Mouse (Mus musculus) hindbrain, embryonic 10.5 days (tissue): ENCODE measurements at regions not wholly inside any gene's neighbourhood (a gene's known extent, or its start where the extent isn't known, plus 50 kb on each side); places are given as distances from the start of the nearest gene placed in this dataset.
A peak's percentile ranks its signal among the peaks of the same experiment; 100 is the strongest.
"Not testable (repeated sequence)": the region's sequence is repeated elsewhere in the genome, so short reads cannot be mapped to it uniquely, and the experiment has no call there.

Experiments used
- DNase-seq: peaks from one replicate; pipeline ENCODE4 v3.0.0-alpha.2; 2017; ENCODE audit warnings: low spot score
- H3K27ac ChIP-seq: fragments of 300-500 bp; sonication (generic); 2 replicates; pipeline ENCODE4 v1.5.1; 2016; ENCODE audit warnings: mild to moderate bottlenecking, moderate library complexity
- H3K27me3 ChIP-seq: fragments of 300-500 bp; sonication (generic); 2 replicates; pipeline ENCODE4 v1.6.1; 2016; ENCODE audit warnings: mild to moderate bottlenecking; ENCODE audit not compliant: poor library complexity, insufficient read depth, severe bottlenecking
- H3K36me3 ChIP-seq: fragments of 300-500 bp; sonication (generic); 2 replicates; pipeline ENCODE4 v1.6.1; 2016; ENCODE audit warnings: mild to moderate bottlenecking, moderate library complexity
- H3K4me1 ChIP-seq: fragments of 300-500 bp; sonication (generic); replicated peaks from 2 replicates; pipeline ENCODE4 v1.6.1; 2016; ENCODE audit warnings: mild to moderate bottlenecking
- H3K4me3 ChIP-seq: fragments of 300-500 bp; sonication (generic); 2 replicates; pipeline ENCODE4 v1.5.1; 2016; ENCODE audit warnings: mild to moderate bottlenecking, moderate library complexity
- H3K9me3 ChIP-seq: fragments of 300-500 bp; sonication (generic); 2 replicates; pipeline ENCODE4 v1.6.1; 2016; ENCODE audit warnings: mild to moderate bottlenecking, moderate library complexity
- WGBS: fragments of 180-500 bp; shearing (Covaris S2); methylation state at CpG from one replicate; pipeline ENCODE4 v1.1.7; 2016; 5-methylcytosine and 5-hydroxymethylcytosine counted together

DNA sequence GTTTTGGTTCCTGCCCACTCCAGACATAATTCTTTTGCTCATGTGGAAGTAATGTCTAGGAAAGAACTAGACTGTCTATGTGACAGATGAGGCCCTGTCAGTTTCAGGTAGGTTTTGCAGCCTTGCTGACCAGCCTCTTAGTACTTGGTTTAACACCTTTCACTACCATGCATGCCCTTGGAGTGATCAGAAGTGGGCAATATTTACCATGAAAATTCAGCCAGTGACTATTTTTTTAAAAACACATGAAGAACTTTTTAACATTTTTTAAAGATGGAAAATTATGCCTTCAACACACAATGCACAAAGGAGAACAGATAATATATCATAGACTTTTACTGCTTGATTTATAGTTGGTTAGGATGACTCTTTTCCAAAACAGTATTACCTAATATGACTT lies 58.1 kb downstream of the Cox7c start:
- Histone ChIP-seq H3K4me3 (no peak overlapping the region), H3K36me3 (no peaks in the 10 kb centered on the region), H3K27ac (no peak overlapping the region), H3K9me3 (no peaks in the 10 kb centered on the region), H3K4me1 (no peaks in the 10 kb centered on the region), H3K27me3 (no peaks in the 10 kb centered on the region)
- DNase-seq: no peak

DNA sequence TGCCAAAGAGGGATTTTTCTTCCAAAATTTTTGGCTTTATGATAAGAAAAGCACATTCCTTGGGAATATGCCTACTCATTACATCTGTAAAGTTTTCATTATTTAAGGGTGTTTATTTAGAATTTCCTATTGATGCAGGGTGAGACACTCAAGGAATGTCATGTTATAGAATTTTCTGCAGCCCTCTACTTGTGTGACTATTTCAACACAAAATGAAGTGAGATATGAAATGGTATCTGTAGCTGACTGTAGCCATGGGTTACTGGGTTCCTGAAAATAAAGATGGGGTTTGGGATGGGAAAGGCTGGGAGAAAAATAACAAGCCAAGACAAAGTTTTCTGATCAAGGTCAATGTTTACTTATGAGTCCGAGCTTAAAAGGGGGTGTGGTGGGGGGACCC lies 64.6 kb downstream of the Cox7c start:
- Histone ChIP-seq H3K27me3 (no peaks in the 10 kb centered on the region), H3K4me3 (no peak overlapping the region), H3K36me3 (no peaks in the 10 kb centered on the region), H3K9me3 (no peaks in the 10 kb centered on the region), H3K4me1 (no peaks in the 10 kb centered on the region), H3K27ac (no peak overlapping the region)
- DNase-seq: no peak
- 78% methylated on average over 1 of the region's 1 CpGs for WGBS

- not testable (repeated sequence) for H3K4me1 ChIP-seq, H3K27me3 ChIP-seq, H3K4me3 ChIP-seq, H3K36me3 ChIP-seq, DNase-seq, H3K9me3 ChIP-seq, H3K27ac ChIP-seq
- WGBS: 83% methylated on average over 2 of the region's 2 CpGs
Observed at GRCm38 (mm10) chr13:85964005-85964404, 82.7 kb downstream of the Cox7c start.

GRCm38 (mm10) chr13:85955284-85955683 lies 91.4 kb downstream of the Cox7c start:
- Histone ChIP-seq H3K27ac (no peak overlapping the region), H3K9me3 (no peaks in the 10 kb centered on the region), H3K27me3 (no peaks in the 10 kb centered on the region), H3K4me3 (no peak overlapping the region), H3K4me1 (no peaks in the 10 kb centered on the region), H3K36me3 (no peaks in the 10 kb centered on the region)
- DNase-seq: no peak

GRCm38 (mm10) chr13:85952896-85953295 lies 93.8 kb downstream of the Cox7c start:
- WGBS: 87% methylated on average over 6 of the region's 6 CpGs
- Histone ChIP-seq H3K9me3 (no peaks in the 10 kb centered on the region), H3K4me1 (no peaks in the 10 kb centered on the region), H3K4me3 (no peak overlapping the region), H3K27ac (no peak overlapping the region), H3K27me3 (no peaks in the 10 kb centered on the region), H3K36me3 (no peaks in the 10 kb centered on the region)
- DNase-seq: no peak

DNA sequence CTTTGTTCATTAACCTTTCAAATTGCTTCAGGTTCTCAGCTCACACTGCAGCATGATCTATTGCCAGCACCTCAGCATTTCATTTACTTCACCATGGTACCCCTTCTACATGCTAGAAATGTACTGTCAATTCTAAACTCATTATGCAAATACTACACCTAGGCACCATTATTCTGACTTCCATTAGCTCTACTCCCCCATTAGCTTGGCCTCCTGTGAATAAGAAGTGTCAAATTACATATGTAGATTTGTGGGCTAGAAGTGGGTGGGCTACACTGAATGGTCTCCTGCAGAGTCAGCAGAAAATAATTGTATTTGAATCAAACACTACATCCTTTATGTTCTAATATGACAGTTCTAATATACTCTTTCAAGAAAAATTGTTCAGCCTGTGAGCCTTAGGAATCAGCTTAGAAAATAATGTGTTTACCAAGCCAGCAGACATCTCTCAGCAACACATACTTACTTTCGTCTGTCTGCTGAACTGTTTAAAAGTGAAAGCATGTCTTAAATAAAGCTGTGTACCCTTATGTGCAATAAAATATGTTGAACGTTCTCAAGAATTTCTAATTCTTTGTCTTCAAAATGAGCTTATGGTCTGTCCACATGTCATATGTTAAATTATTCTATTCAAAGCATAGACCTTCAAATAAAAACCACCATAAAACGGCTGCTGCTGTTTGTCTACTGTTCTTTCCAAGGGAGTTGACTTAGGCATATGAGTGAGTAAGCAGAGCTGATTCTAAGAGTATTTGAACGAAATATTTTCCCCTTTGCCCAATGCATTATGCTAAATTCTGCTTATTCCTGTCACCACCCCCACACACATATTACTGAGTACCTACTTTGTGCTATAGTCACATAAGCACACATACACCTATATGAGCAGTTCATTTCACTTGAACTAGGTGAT lies 119.6 kb downstream of the Cox7c start:
- Histone ChIP-seq H3K36me3 (no peaks in the 10 kb centered on the region), H3K4me3 (no peak overlapping the region), H3K4me1 (peaks cover 10% of the 10 kb centered on the region; the same call in 1 of the 2 replicates), H3K27me3 (no peaks in the 10 kb centered on the region), H3K27ac (no peak overlapping the region), H3K9me3 (no peaks in the 10 kb centered on the region)
- no peak for DNase-seq
- 68% methylated on average over 4 of the region's 4 CpGs for WGBS

- Histone ChIP-seq H3K4me1 (peaks cover 10% of the 10 kb centered on the region; the same call in 1 of the 2 replicates), H3K9me3 (no peaks in the 10 kb centered on the region), H3K27me3 (no peaks in the 10 kb centered on the region), H3K27ac (no peak overlapping the region), H3K36me3 (no peaks in the 10 kb centered on the region), H3K4me3 (no peak overlapping the region)
- no peak for DNase-seq
- WGBS: 80% methylated on average over 2 of the region's 2 CpGs
Observed at GRCm38 (mm10) chr13:85926323-85926722, 120.4 kb downstream of the Cox7c start.

GRCm38 (mm10) chr13:85922696-85923095 lies 124.0 kb downstream of the Cox7c start:
- Histone ChIP-seq H3K27me3 (no peaks in the 10 kb centered on the region), H3K4me1 (peaks cover 10% of the 10 kb centered on the region; the same call in 1 of the 2 replicates), H3K27ac (no peak overlapping the region), H3K36me3 (no peaks in the 10 kb centered on the region), H3K4me3 (no peak overlapping the region), H3K9me3 (peaks cover 4% of the 10 kb centered on the region; the same call in 1 of the 2 replicates)
- 86% methylated on average over 2 of the region's 2 CpGs for whole genome bisulfite sequencing
- no peak for DNase-seq

- no peak for DNase-seq
- H3K4me1 ChIP-seq: no peaks in the 10 kb centered on the region
- H3K36me3 ChIP-seq: no peaks in the 10 kb centered on the region
- no peak overlapping the region for H3K27ac ChIP-seq
- no peaks in the 10 kb centered on the region for H3K27me3 ChIP-seq
- no peak overlapping the region for H3K4me3 ChIP-seq
- no peaks in the 10 kb centered on the region for H3K9me3 ChIP-seq
Observed at GRCm38 (mm10) chr13:85901796-85902195, 144.9 kb downstream of the Cox7c start.

DNA sequence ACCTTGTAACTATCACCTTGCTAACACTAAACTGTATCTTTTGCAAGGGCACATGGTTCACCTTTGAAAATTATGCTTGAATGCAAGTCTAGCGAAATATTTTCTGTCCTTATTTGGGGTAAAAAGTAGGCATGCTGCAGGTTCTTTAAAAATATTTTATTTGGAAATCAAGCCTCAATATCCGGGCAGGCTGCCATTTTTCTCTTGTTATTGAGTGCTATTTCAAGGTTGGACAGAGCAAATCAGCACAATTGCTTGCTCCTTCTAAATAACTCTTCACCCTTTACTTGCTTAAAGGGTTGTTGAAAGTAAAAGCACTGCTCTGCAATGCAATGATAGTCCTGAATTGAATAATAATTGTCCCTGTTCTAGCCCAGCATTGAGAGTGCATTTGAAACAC lies 149.0 kb downstream of the Cox7c start:
- DNase-seq: no peak
- no peak overlapping the region for H3K4me3 ChIP-seq
- no peaks in the 10 kb centered on the region for H3K9me3 ChIP-seq
- H3K36me3 ChIP-seq: no peaks in the 10 kb centered on the region
- H3K4me1 ChIP-seq: peaks cover 4% of the 10 kb centered on the region
- no peak overlapping the region for H3K27ac ChIP-seq
- no peaks in the 10 kb centered on the region for H3K27me3 ChIP-seq
- 80% methylated on average over 2 of the region's 2 CpGs for WGBS

GRCm38 (mm10) chr13:85895141-85895540 lies 151.6 kb downstream of the Cox7c start:
- Histone ChIP-seq H3K27ac (0 out of 2 replicates have a peak overlapping the region, but pooled peaks have one; percentile 23), H3K27me3 (no peaks in the 10 kb centered on the region), H3K9me3 (no peaks in the 10 kb centered on the region), H3K4me1 (peaks cover 4% of the 10 kb centered on the region), H3K4me3 (no peak overlapping the region), H3K36me3 (no peaks in the 10 kb centered on the region)
- 29% methylated on average over 8 of the region's 8 CpGs for WGBS
- DNase-seq: peak; percentile 31

DNA sequence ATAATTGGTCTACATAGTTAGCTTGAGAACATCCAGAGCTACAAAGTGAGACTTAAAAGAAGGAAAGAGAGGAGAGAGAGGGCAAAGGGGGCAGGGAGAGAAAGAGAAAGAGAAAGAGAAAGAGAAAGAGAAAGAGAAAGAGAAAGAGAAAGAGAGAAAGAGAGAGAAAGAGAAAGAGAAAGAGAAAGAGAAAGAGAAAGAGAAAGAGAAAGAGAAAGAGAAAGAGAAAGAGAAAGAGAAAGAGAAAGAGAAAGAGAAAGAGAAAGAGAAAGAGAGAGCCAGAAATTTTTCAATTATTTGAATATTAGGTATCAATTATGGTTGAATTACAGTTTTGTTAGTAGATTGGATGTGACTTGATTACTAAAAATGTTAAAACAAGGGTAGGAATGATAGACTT lies 156.9 kb downstream of the Cox7c start:
- DNase-seq, H3K36me3 ChIP-seq: not testable (repeated sequence)

DNA sequence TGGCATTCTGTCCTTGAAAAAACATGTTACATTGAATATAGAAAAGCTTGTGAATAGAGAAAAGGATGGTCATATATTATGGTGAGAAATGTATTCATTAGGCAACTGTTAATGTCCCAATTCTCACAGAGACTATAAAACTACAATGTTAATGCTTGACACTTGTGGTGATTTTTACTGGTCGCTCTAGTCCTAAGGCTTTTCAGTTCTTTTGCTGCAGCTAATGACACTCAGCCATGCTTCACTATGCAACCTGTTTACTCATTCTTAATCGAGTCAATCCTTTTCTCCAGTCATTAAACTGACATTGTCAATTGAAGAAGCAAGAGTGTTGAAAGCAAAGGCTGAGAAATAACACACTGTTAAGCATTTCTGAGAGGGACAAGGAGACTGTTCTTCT lies 163.9 kb downstream of the Cox7c start:
- no peak for DNase-seq
- 84% methylated on average over 2 of the region's 2 CpGs for WGBS
- Histone ChIP-seq H3K9me3 (no peaks in the 10 kb centered on the region), H3K27ac (no peak overlapping the region), H3K4me3 (no peak overlapping the region), H3K27me3 (no peaks in the 10 kb centered on the region), H3K4me1 (no peaks in the 10 kb centered on the region), H3K36me3 (no peaks in the 10 kb centered on the region)

More for the DNA sequence above, 156.9 kb downstream of the Cox7c start:
- H3K27me3 ChIP-seq, H3K4me3 ChIP-seq, H3K9me3 ChIP-seq, H3K27ac ChIP-seq, H3K4me1 ChIP-seq: not testable (repeated sequence)

GRCm38 (mm10) chr13:85863745-85864144 lies 183.0 kb downstream of the Cox7c start:
- WGBS: 93% methylated on average over 2 of the region's 2 CpGs

More at GRCm38 (mm10) chr13:85863745-85864144, 183.0 kb downstream of the Cox7c start:
- H3K9me3 ChIP-seq: no peaks in the 10 kb centered on the region
- no peaks in the 10 kb centered on the region for H3K4me1 ChIP-seq
- no peak overlapping the region for H3K4me3 ChIP-seq
- DNase-seq: no peak
- H3K27ac ChIP-seq: no peak overlapping the region
- H3K36me3 ChIP-seq: no peaks in the 10 kb centered on the region
- no peaks in the 10 kb centered on the region for H3K27me3 ChIP-seq
